Mouse (Mus musculus): ENCODE data around the gene Cd4. TPM values are rescaled to one million over a fixed set of nuclear protein-coding genes. Genes with fewer than 3 reads are reported as not detected.
A peak's percentile ranks its signal among the peaks of the same experiment; 100 is the strongest.

Gene Cd4
- polyA plus RNA-seq, 1 experiment from 2014 or later, result 0.46 TPM

DNA sequence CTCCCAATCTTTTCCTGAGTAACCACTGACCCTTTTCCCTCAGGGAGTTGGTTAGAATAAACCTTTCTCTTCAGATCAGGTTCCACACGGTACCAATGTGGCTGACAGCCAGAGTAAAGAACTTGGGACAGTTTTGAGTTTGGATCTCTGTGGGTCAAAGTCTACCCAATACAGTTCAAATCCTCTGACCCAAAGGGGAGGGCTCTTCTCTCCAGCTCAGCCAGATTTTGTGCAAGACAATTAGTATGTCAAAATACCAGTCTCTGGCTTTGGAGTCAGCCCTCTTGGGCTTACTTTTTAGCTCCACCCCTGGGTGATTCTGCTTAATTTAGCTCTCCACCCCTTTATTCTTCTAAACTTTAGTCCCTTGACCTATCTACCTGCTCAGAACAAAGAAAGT lies 42.2 kb upstream of the Cd4 start:
- 28% methylated on average over 1 of the region's 1 CpGs for WGBS
- Histone ChIP-seq H3K36me3 (ENCODE audit: control insufficient read depth, insufficient read depth, low read length) (peaks cover 11% of the 10 kb centered on the region; the same call in 1 of the 2 replicates), H3K27ac (ENCODE audit: low read length) (peak overlapping the region; percentile 98), H3K4me1 (ENCODE audit: control insufficient read depth, insufficient read depth, low read length) (peaks cover 33% of the 10 kb centered on the region), H3K9me3 (replicated peaks; ENCODE audit: control insufficient read depth, low read length) (no peaks in the 10 kb centered on the region; the same call in 1 of the 2 replicates), H3K4me2 (ENCODE audit: low read depth, low read length) (peak overlapping the region; percentile 40), H3K4me3 (replicated peaks; ENCODE audit: low read length) (peak overlapping the region; percentile 96), H3K9ac (ENCODE audit: low read length) (peak overlapping the region; percentile 65), H3K27me3 (ENCODE audit: control insufficient read depth, insufficient read depth, low read length) (no peaks in the 10 kb centered on the region)
- no peak for ATAC-seq (ENCODE audit: insufficient read depth, low FRiP score)

DNA sequence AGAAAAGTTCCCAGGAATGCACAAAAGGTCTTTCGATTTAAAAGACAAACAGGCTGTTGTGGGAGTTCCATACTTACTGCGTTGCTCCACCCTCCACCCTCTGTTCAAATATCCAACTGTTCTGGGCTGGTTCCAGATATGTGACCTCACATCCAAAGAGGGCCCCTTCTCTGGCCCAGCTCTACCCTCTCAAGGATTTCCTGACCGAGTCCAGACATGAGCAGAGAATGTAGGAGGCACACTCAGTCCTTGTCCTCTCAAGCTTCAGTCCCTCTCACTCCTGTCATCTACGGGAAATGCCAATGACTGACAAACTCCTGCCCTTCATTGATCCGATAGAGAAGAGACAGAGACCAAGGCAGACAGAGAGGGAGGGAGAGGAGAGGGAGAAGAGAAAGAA lies 37.9 kb upstream of the Cd4 start:
- peak overlapping the region; percentile 61 for H3K4me2 ChIP-seq (ENCODE audit: low read depth, low read length)
- peak overlapping the region; percentile 98 for H3K27ac ChIP-seq (ENCODE audit: low read length)
- H3K9ac ChIP-seq (ENCODE audit: low read length), result peak overlapping the region; percentile 73
- H3K36me3 ChIP-seq (ENCODE audit: control insufficient read depth, insufficient read depth, low read length), result no peaks in the 10 kb centered on the region
- ATAC-seq (ENCODE audit: insufficient read depth, low FRiP score), result peak; percentile 65
- H3K27me3 ChIP-seq (ENCODE audit: control insufficient read depth, insufficient read depth, low read length), result no peaks in the 10 kb centered on the region
- no peaks in the 10 kb centered on the region for H3K9me3 ChIP-seq (replicated peaks; ENCODE audit: control insufficient read depth, low read length)
- peak overlapping the region; percentile 37 for H3K4me3 ChIP-seq (replicated peaks; ENCODE audit: low read length)
- 7% methylated on average over 5 of the region's 5 CpGs for WGBS
- peaks cover 34% of the 10 kb centered on the region for H3K4me1 ChIP-seq (ENCODE audit: control insufficient read depth, insufficient read depth, low read length)

- Histone ChIP-seq H3K27ac (ENCODE audit: low read length) (peak overlapping the region; percentile 98), H3K27me3 (ENCODE audit: control insufficient read depth, insufficient read depth, low read length) (no peaks in the 10 kb centered on the region), H3K4me3 (replicated peaks; ENCODE audit: low read length) (peak overlapping the region; percentile 37), H3K4me1 (ENCODE audit: control insufficient read depth, insufficient read depth, low read length) (peaks cover 37% of the 10 kb centered on the region), H3K9ac (ENCODE audit: low read length) (peak overlapping the region; percentile 73), H3K36me3 (ENCODE audit: control insufficient read depth, insufficient read depth, low read length) (no peaks in the 10 kb centered on the region), H3K4me2 (ENCODE audit: low read depth, low read length) (peak overlapping the region; percentile 61), H3K9me3 (replicated peaks; ENCODE audit: control insufficient read depth, low read length) (no peaks in the 10 kb centered on the region)
- 14% methylated on average over 12 of the region's 12 CpGs for WGBS
- ATAC-seq (ENCODE audit: insufficient read depth, low FRiP score), result 0 out of 2 replicates have a peak, but pooled peaks have one; percentile 19
These were observed 37.3 kb upstream of the Cd4 start for GRCm38 (mm10) chr6:124925173-124925793.

GRCm38 (mm10) chr6:124921539-124921938 lies 33.5 kb upstream of the Cd4 start:
- no peaks in the 10 kb centered on the region for H3K27me3 ChIP-seq (ENCODE audit: control insufficient read depth, insufficient read depth, low read length)
- H3K4me1 ChIP-seq (ENCODE audit: control insufficient read depth, insufficient read depth, low read length), result peaks cover 44% of the 10 kb centered on the region
- 57% methylated on average over 4 of the region's 4 CpGs for WGBS
- no peak overlapping the region for H3K4me3 ChIP-seq (replicated peaks; ENCODE audit: low read length)
- no peaks in the 10 kb centered on the region for H3K36me3 ChIP-seq (ENCODE audit: control insufficient read depth, insufficient read depth, low read length)
- no peak for ATAC-seq (ENCODE audit: insufficient read depth, low FRiP score)
- H3K9me3 ChIP-seq (replicated peaks; ENCODE audit: control insufficient read depth, low read length), result no peaks in the 10 kb centered on the region
- H3K4me2 ChIP-seq (ENCODE audit: low read depth, low read length), result no peak overlapping the region
- no peak overlapping the region for H3K9ac ChIP-seq (ENCODE audit: low read length)
- H3K27ac ChIP-seq (ENCODE audit: low read length), result peak overlapping the region; percentile 100; the same call in 1 of the 2 replicates

DNA sequence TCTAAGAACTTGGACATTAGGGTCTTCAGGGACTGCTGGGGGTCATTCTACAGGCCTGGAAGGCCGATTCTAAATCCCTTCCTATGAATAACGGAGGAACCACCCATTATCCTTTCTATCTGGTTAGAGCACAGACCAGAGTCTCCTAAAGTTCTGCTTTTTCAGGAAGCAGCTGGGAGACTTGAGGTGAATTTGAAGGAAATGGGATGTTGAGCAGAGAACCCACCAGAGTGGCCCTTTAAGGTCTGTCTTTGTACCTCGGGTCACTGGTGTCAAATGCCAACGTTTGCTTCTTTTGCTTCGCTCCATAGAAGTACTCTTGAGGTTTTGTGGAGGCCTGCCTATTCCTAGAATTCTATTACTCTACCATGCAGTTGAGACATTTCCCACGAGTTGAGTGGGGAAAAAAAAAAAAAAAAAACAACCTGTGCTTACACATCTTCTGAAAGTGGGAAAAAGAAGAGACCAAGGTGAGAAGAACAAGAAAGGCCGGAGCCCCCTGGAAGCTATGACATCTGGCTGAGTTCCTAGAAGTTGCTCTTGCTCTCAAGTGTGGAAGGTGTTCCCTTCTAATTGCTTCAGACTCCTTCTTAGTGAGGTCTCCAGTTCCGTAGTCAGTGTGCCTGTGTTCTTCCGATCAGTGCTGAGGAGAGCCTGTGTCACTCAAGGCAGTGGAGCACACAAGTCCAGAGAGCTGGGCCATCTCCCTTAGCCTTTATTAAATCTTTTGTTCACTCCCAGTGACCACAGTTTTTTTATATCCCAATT lies 32.5 kb upstream of the Cd4 start:
- H3K27me3 ChIP-seq (ENCODE audit: control insufficient read depth, insufficient read depth, low read length), result no peaks in the 10 kb centered on the region
- WGBS, result 29% methylated on average over 9 of the region's 9 CpGs
- no peaks in the 10 kb centered on the region for H3K36me3 ChIP-seq (ENCODE audit: control insufficient read depth, insufficient read depth, low read length)
- peak overlapping the region; percentile 74 for H3K9ac ChIP-seq (ENCODE audit: low read length)
- peak overlapping the region; percentile 100 for H3K27ac ChIP-seq (ENCODE audit: low read length)
- peak overlapping the region; percentile 75 for H3K4me2 ChIP-seq (ENCODE audit: low read depth, low read length)
- peaks cover 42% of the 10 kb centered on the region for H3K4me1 ChIP-seq (ENCODE audit: control insufficient read depth, insufficient read depth, low read length)
- peak overlapping the region; percentile 89 for H3K4me3 ChIP-seq (replicated peaks; ENCODE audit: low read length)
- ATAC-seq (ENCODE audit: insufficient read depth, low FRiP score), result no peak
- H3K9me3 ChIP-seq (replicated peaks; ENCODE audit: control insufficient read depth, low read length), result no peaks in the 10 kb centered on the region

GRCm38 (mm10) chr6:124919695-124920317 lies 31.8 kb upstream of the Cd4 start, which contains the start of gene Ptms:
Gene Ptms (minus strand): TSS chr6:124920103.
- Histone ChIP-seq H3K4me3 (replicated peaks; ENCODE audit: low read length) (peak within 1 kb of the TSS; percentile 89), H3K27ac (ENCODE audit: low read length) (peak within 1 kb of the TSS; percentile 100), H3K4me1 (ENCODE audit: control insufficient read depth, insufficient read depth, low read length) (peaks cover 44% of the 10 kb centered on the region), H3K36me3 (ENCODE audit: control insufficient read depth, insufficient read depth, low read length) (no peaks in the 10 kb centered on the region), H3K4me2 (ENCODE audit: low read depth, low read length) (peak within 1 kb of the TSS; percentile 75), H3K9me3 (replicated peaks; ENCODE audit: control insufficient read depth, low read length) (no peaks in the 10 kb centered on the region), H3K9ac (ENCODE audit: low read length) (peak within 1 kb of the TSS; percentile 100), H3K27me3 (ENCODE audit: control insufficient read depth, insufficient read depth, low read length) (no peaks in the 10 kb centered on the region)
- peak; percentile 87 for ATAC-seq (ENCODE audit: insufficient read depth, low FRiP score)
- WGBS, result 3% methylated on average over 13 of the region's 13 CpGs

- 14% methylated on average over 13 of the region's 14 CpGs for WGBS
- H3K9me3 ChIP-seq (replicated peaks; ENCODE audit: control insufficient read depth, low read length), result no peaks in the 10 kb centered on the region
These were observed 31.0 kb upstream of the Cd4 start for GRCm38 (mm10) chr6:124918890-124919627.

GRCm38 (mm10) chr6:124918331-124918690 lies 30.3 kb upstream of the Cd4 start:
- Histone ChIP-seq H3K4me1 (ENCODE audit: control insufficient read depth, insufficient read depth, low read length) (peaks cover 52% of the 10 kb centered on the region), H3K27me3 (ENCODE audit: control insufficient read depth, insufficient read depth, low read length) (no peaks in the 10 kb centered on the region), H3K4me3 (replicated peaks; ENCODE audit: low read length) (peak overlapping the region; percentile 89), H3K27ac (ENCODE audit: low read length) (peak overlapping the region; percentile 100), H3K9me3 (replicated peaks; ENCODE audit: control insufficient read depth, low read length) (no peaks in the 10 kb centered on the region), H3K9ac (ENCODE audit: low read length) (peak overlapping the region; percentile 100), H3K36me3 (ENCODE audit: control insufficient read depth, insufficient read depth, low read length) (peaks cover 8% of the 10 kb centered on the region), H3K4me2 (ENCODE audit: low read depth, low read length) (peak overlapping the region; percentile 75)
- no peak for ATAC-seq (ENCODE audit: insufficient read depth, low FRiP score)
- 9% methylated on average over 7 of the region's 7 CpGs for WGBS

More at GRCm38 (mm10) chr6:124918890-124919627, 31.0 kb upstream of the Cd4 start:
- H3K36me3 ChIP-seq (ENCODE audit: control insufficient read depth, insufficient read depth, low read length), result peaks cover 6% of the 10 kb centered on the region
- ATAC-seq (ENCODE audit: insufficient read depth, low FRiP score), result no peak
- H3K4me3 ChIP-seq (replicated peaks; ENCODE audit: low read length), result peak overlapping the region; percentile 89
- peak overlapping the region; percentile 100 for H3K27ac ChIP-seq (ENCODE audit: low read length)
- peaks cover 50% of the 10 kb centered on the region for H3K4me1 ChIP-seq (ENCODE audit: control insufficient read depth, insufficient read depth, low read length)
- no peaks in the 10 kb centered on the region for H3K27me3 ChIP-seq (ENCODE audit: control insufficient read depth, insufficient read depth, low read length)
- peak overlapping the region; percentile 75 for H3K4me2 ChIP-seq (ENCODE audit: low read depth, low read length)
- H3K9ac ChIP-seq (ENCODE audit: low read length), result peak overlapping the region; percentile 100

Measured in stomach, embryonic 16.5 days (tissue).